Mouse (Mus musculus) brain, embryonic 14.5 days (tissue): Measurements from ENCODE around the gene Olfr609.

ENCODE experiments used
- CTCF ChIP-seq: fragments of 200-500 bp; IDR thresholded peaks from 2 replicates; pipeline ENCODE4 v1.5.1; 2012; ENCODE audit warnings: inconsistent platforms, mild to moderate bottlenecking, moderate library complexity, borderline replicate concordance; ENCODE audit not compliant: insufficient read depth, insufficient read length; ENCODE audit errors: extremely low read depth
- POLR2A ChIP-seq: fragments of 200-500 bp; IDR thresholded peaks from 2 replicates; pipeline ENCODE4 v1.6.1; 2012; ENCODE audit warnings: mild to moderate bottlenecking, inconsistent platforms, borderline replicate concordance; ENCODE audit not compliant: poor library complexity, insufficient read depth, insufficient read length, severe bottlenecking; ENCODE audit errors: extremely low read depth

GRCm38 (mm10) chr7:103497962-103498361, at the start of gene Olfr609:
- TF ChIP-seq POLR2A (no peak), CTCF (no peak)
